In genomic region chr7:73890466-73890865, GRCm38 (mm10) we compare ENCODE assay signal across 23 mouse cellular contexts.
A peak's percentile ranks its signal among the peaks of the same experiment; 100 is the strongest.
DNase-seq lines count a peak whose midpoint lies in the region; ATAC-seq and TF ChIP-seq lines count a peak whose summit lies in the region.
"Had no signal": no experiment of that assay in that cellular context is flagged by ENCODE, and none has a peak within 500 bp of the region (broad histone marks: within the 10 kb centered on the region; RNA-seq: fewer than 3 reads in every experiment).

No protein-coding gene starts in this region.

- no peak overlapping the region for H3K9ac ChIP-seq in forebrain, embryonic 13.5 days
- H3K9ac ChIP-seq in forebrain, embryonic 16.5 days (replicated peaks; ENCODE audit: low read depth, low read length), result no peak overlapping the region
- H3K9ac ChIP-seq in heart, adult 2 months (ENCODE audit: low read depth, low read length), result no peak overlapping the region
- H3K9ac ChIP-seq: embryonic facial prominence, embryonic 15.5 days; heart, embryonic 12.5 days; hindbrain, embryonic 14.5 days had no signal

- TF ChIP-seq CTCF in heart, adult 2 months (IDR thresholded peaks at IDR 0.05), result no peak
- TF ChIP-seq CTCF in lung, adult 2 months (IDR thresholded peaks at IDR 0.05; ENCODE audit: insufficient read depth, low read length), result no peak

- TF ChIP-seq POLR2A in heart, adult 2 months (IDR thresholded peaks at IDR 0.05; ENCODE audit: insufficient read depth, low read depth, low read length), result no peak
- TF ChIP-seq POLR2A in lung, adult 2 months (IDR thresholded peaks at IDR 0.05; ENCODE audit: borderline replicate concordance, extremely low read depth, low read depth, low read length), result no peak

- H3K4me2 ChIP-seq in forebrain, embryonic 13.5 days, result no peak overlapping the region
- no peak overlapping the region for H3K4me2 ChIP-seq in forebrain, embryonic 16.5 days (ENCODE audit: low read length)
- H3K4me2 ChIP-seq: embryonic facial prominence, embryonic 15.5 days; heart, embryonic 12.5 days; hindbrain, embryonic 14.5 days had no signal

- no peaks in the 10 kb centered on the region for H3K79me2 ChIP-seq in heart, adult 2 months (replicated peaks; ENCODE audit: control insufficient read depth, insufficient read depth, low read length)

- no peaks in the 10 kb centered on the region for H3K27me3 ChIP-seq in forebrain, embryonic 13.5 days
- H3K27me3 ChIP-seq in forebrain, embryonic 16.5 days (replicated peaks; ENCODE audit: control insufficient read depth, insufficient read depth, low read length), result no peaks in the 10 kb centered on the region
- no peaks in the 10 kb centered on the region for H3K27me3 ChIP-seq in heart, adult 2 months (ENCODE audit: control insufficient read depth, insufficient read depth, low read length)
- H3K27me3 ChIP-seq: embryonic facial prominence, embryonic 15.5 days; heart, embryonic 12.5 days had no signal

- H3K9me3 ChIP-seq in forebrain, embryonic 13.5 days (replicated peaks), result no peaks in the 10 kb centered on the region
- H3K9me3 ChIP-seq in forebrain, embryonic 16.5 days (ENCODE audit: control insufficient read depth, low read length), result no peaks in the 10 kb centered on the region
- H3K9me3 ChIP-seq: embryonic facial prominence, embryonic 15.5 days; G1E; heart, embryonic 12.5 days; hindbrain, embryonic 10.5 days had no signal

- H3K4me3 ChIP-seq in forebrain, embryonic 13.5 days, result no peak overlapping the region
- H3K4me3 ChIP-seq in forebrain, embryonic 16.5 days (replicated peaks; ENCODE audit: low read length), result no peak overlapping the region
- no peak overlapping the region for H3K4me3 ChIP-seq in heart, adult 2 months
- H3K4me3 ChIP-seq in lung, adult 2 months (replicated peaks; ENCODE audit: extremely low read depth, low read depth, low read length), result no peak overlapping the region
- H3K4me3 ChIP-seq: embryonic facial prominence, embryonic 15.5 days; erythroblast, embryonic 14.5 days; gastrocnemius, adult 2 months; heart, embryonic 12.5 days; hindbrain, embryonic 10.5 days had no signal

- WGBS in forebrain, embryonic 13.5 days, result 83% methylated on average over 5 of the region's 5 CpGs
- 94% methylated on average over 5 of the region's 5 CpGs for WGBS in forebrain, embryonic 16.5 days
- WGBS in heart, adult 2 months, result 81% methylated on average over 5 of the region's 5 CpGs
- 89% methylated on average over 5 of the region's 5 CpGs for WGBS in lung, adult 2 months

- DNase-seq in heart, adult 11 months, result peak; percentile 44
- DNase-seq in heart, adult 2 months, result no peak
- DNase-seq in retina, postnatal 1 day, result peak; percentile 25
- no peak for DNase-seq in retina, embryonic 14.5 days (ENCODE audit: low spot score)
- DNase-seq in lung, adult 2 months, result no peak
- DNase-seq: adrenal gland, adult 8-10 months; adrenal gland, postnatal 36 days; B cell, adult 2 months; cerebellum, adult 11 months; cerebellum, adult 8-10 months; cerebellum, postnatal 14 days; embryo, embryonic 11 days; gastrocnemius, adult 2 months; gastrocnemius, postnatal 25 days had no signal

- no peak overlapping the region for H3K27ac ChIP-seq in forebrain, embryonic 13.5 days
- H3K27ac ChIP-seq in forebrain, embryonic 16.5 days (ENCODE audit: low read length), result no peak overlapping the region
- H3K27ac ChIP-seq in heart, adult 2 months, result no peak overlapping the region
- H3K27ac ChIP-seq: embryonic facial prominence, embryonic 15.5 days; gastrocnemius, adult 2 months; hindbrain, embryonic 14.5 days had no signal

- no peaks in the 10 kb centered on the region; the same call in 1 of the 2 replicates for H3K4me1 ChIP-seq in forebrain, embryonic 13.5 days
- no peaks in the 10 kb centered on the region for H3K4me1 ChIP-seq in forebrain, embryonic 16.5 days (replicated peaks; ENCODE audit: control insufficient read depth, insufficient read depth, low read length)
- H3K4me1 ChIP-seq in heart, adult 2 months (ENCODE audit: control insufficient read depth, insufficient read depth, low read length), result no peaks in the 10 kb centered on the region
- H3K4me1 ChIP-seq in lung, adult 2 months (ENCODE audit: control insufficient read depth, insufficient read depth, low read length), result no peaks in the 10 kb centered on the region
- H3K4me1 ChIP-seq: embryonic facial prominence, embryonic 15.5 days; heart, embryonic 12.5 days had no signal

- TF ChIP-seq EP300 in heart, adult 2 months (IDR thresholded peaks at IDR 0.05; ENCODE audit: insufficient read depth, low read depth, low read length), result no peak

- intact Hi-C loops in heart, adult 2 months (cut with DNase I), result no loop called here

- ATAC-seq in forebrain, embryonic 13.5 days, result peak; percentile 48; the same call in 1 of the 2 replicates
- ATAC-seq in forebrain, embryonic 16.5 days, result no peak
- ATAC-seq: CD4-positive, CD25-positive, alpha-beta regulatory T cell, adult 4 months had no signal

- H3K36me3 ChIP-seq in forebrain, embryonic 13.5 days (ENCODE audit: poor library complexity, severe bottlenecking), result no peaks in the 10 kb centered on the region
- no peaks in the 10 kb centered on the region for H3K36me3 ChIP-seq in forebrain, embryonic 16.5 days (ENCODE audit: control insufficient read depth, insufficient read depth)
- no peaks in the 10 kb centered on the region for H3K36me3 ChIP-seq in heart, adult 2 months (ENCODE audit: control insufficient read depth, insufficient read depth, low read length)
- H3K36me3 ChIP-seq: embryonic facial prominence, embryonic 15.5 days; G1E; heart, embryonic 12.5 days; hindbrain, embryonic 10.5 days had no signal

Comparison
In these comparisons a context has a peak if more than half of its experiments do, and no peak if none do; other contexts are left out.
1. DNase-seq: peak in heart, adult 11 months (single experiment) and retina, postnatal 1 day (single experiment); none in heart, adult 2 months (0 of 2), retina, embryonic 14.5 days (single experiment) and lung, adult 2 months (single experiment).